Mouse (Mus musculus): Measurements from ENCODE around the gene Kitl. TPM values are rescaled to one million over a fixed set of nuclear protein-coding genes. Genes with fewer than 3 reads are reported as not detected.

Kitl gene
- not detected for polyA plus RNA-seq (2017; shearing (Covaris generic))

DNA sequence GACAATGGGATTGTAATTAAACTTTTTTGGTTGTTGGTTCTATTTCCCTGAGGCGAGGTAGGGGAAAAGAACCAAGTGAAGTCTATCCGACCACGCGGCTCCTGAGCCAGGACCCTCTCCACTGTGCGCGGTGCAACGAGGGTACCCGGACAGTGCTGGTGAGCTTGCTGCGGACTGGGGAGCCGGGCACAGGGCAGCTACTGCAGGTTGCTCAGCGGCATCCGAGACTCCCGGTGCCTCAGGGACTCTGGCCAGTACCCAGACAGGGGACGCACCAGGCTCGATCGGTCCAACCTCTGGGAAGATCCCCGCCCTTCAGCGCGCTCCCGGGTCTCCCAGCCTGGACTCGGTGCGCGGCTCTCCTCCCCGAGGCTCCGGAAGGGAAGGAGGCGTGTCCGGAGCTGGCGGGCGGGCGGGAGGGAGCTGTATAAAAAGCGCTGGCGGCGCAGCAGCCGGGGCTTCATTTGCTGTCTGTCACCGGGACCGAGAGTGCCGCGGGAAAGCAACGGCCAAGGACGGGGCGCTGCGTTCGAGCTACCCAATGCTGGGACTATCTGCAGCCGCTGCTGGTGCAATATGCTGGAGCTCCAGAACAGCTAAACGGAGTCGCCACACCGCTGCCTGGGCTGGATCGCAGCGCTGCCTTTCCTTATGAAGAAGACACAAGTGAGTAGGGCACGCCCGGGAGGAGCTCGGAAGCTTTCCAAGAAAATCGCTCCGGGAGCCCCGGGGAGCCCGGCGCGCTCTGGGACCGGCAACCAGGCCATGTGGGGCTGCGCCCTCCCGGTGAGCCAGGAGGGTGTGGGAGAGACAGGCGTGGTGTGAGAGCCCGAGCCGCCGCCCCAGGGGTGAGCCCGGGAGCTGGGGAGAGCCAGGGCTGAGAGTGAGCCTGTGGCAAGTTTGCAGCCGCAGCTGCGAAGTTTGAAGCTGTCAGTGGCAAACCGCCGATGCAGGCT, at the start of gene Kitl:
Gene Kitl (plus strand): TSS at position 261 of the 956 bp plus-strand sequence.

